Mouse (Mus musculus): ENCODE data around the gene Aco2. TPM values are rescaled to one million over a fixed set of nuclear protein-coding genes. Genes with fewer than 3 reads are reported as not detected.

The Aco2 gene
- polyA plus RNA-seq, 1 experiment from 2014 or later: 200 TPM

DNA sequence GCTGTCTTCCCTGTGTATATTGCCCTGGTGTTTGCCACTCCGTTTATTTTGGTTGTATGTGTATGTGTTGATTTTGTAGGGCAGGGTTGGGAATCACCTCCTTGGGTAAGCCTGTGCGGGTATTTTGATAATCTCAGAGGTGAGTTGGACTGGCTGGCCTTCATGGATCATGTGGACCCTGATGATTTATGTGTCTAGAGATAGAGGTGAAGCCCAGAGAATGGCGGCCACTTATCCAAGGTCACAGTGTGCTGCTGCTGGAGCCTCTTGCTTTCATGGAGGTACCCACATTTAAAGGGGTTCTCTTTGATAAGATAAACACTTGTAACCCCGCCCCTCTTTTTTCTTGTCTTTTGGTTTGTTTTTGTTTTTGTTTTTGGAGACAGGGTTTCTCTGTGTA, 67.7 kb downstream of the Aco2 start:
- ATAC-seq (ENCODE audit: insufficient read depth, low FRiP score, low TSS enrichment) (no peak), DNase-seq (ENCODE audit: low spot score) (no peak)
- no peaks in the 10 kb centered on the region for H3K36me3 ChIP-seq (ENCODE audit: control insufficient read depth, insufficient read depth, low read length)
- H3K9ac ChIP-seq (ENCODE audit: low read length): no peak overlapping the region
- H3K9me3 ChIP-seq (ENCODE audit: control insufficient read depth, low read length): no peaks in the 10 kb centered on the region
- H3K4me1 ChIP-seq (ENCODE audit: control insufficient read depth, insufficient read depth, low read length): peaks cover 19% of the 10 kb centered on the region
- no peak overlapping the region for H3K27ac ChIP-seq (ENCODE audit: low read depth, low read length)
- H3K27me3 ChIP-seq (ENCODE audit: control insufficient read depth, insufficient read depth, low read length): no peaks in the 10 kb centered on the region
- no peak overlapping the region for H3K4me2 ChIP-seq (ENCODE audit: low read depth)
- H3K4me3 ChIP-seq (ENCODE audit: low read depth, low read length): no peak overlapping the region
- WGBS: 88% methylated on average over 4 of the region's 4 CpGs

DNA sequence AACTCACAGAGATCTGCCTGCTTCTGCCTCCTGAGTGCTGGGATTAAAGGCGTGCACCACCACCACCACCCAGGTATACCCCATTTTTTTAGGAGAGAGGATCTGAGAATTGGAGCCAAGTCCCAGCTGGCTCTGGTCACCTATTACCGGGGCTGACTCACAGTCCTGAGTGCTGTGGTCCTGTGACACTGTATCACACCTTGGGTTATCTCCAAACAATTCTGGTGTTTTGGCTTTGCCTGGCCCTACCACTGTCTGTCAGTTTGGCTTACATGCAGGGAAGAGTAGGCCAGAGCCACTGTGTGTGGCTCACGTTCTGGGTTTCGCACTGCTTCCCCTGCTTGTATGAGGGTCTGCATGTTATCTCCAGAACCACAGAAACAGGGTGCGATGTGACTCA, 68.1 kb downstream of the Aco2 start:
- H3K27me3 ChIP-seq (ENCODE audit: control insufficient read depth, insufficient read depth, low read length): no peaks in the 10 kb centered on the region
- H3K4me2 ChIP-seq (ENCODE audit: low read depth): no peak overlapping the region
- H3K27ac ChIP-seq (ENCODE audit: low read depth, low read length): no peak overlapping the region
- no peak for DNase-seq (ENCODE audit: low spot score)
- H3K4me3 ChIP-seq (ENCODE audit: low read depth, low read length): no peak overlapping the region
- H3K9me3 ChIP-seq (ENCODE audit: control insufficient read depth, low read length): no peaks in the 10 kb centered on the region
- peaks cover 19% of the 10 kb centered on the region for H3K4me1 ChIP-seq (ENCODE audit: control insufficient read depth, insufficient read depth, low read length)
- WGBS: 90% methylated on average over 5 of the region's 5 CpGs
- no peaks in the 10 kb centered on the region for H3K36me3 ChIP-seq (ENCODE audit: control insufficient read depth, insufficient read depth, low read length)
- no peak for ATAC-seq (ENCODE audit: insufficient read depth, low FRiP score, low TSS enrichment)
- H3K9ac ChIP-seq (ENCODE audit: low read length): no peak overlapping the region

DNA sequence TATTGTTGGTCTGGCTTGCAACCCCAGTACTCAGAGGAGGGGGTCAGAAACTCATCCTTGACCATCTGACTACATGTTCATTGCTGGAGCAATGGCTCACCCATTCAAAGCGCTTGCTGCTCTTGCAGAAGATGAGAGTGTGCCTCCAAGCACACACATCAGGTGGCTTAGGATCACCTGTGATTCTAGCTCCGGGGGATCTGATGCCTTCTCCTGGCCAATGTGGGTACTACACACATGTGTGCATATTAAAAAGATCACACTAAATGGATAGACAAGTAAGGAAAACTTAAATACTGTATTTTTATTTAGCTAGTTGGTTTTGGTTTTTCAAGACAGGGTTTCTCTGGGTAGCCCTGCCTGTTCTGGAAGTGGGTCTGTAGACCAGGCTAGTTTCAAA, 68.9 kb downstream of the Aco2 start:
- no peaks in the 10 kb centered on the region for H3K36me3 ChIP-seq (ENCODE audit: control insufficient read depth, insufficient read depth, low read length)
- H3K4me1 ChIP-seq (ENCODE audit: control insufficient read depth, insufficient read depth, low read length): peaks cover 19% of the 10 kb centered on the region
- WGBS: 93% methylated on average over 2 of the region's 2 CpGs
- no peak overlapping the region for H3K4me3 ChIP-seq (ENCODE audit: low read depth, low read length)
- no peak overlapping the region for H3K4me2 ChIP-seq (ENCODE audit: low read depth)
- H3K27ac ChIP-seq (ENCODE audit: low read depth, low read length): no peak overlapping the region
- H3K27me3 ChIP-seq (ENCODE audit: control insufficient read depth, insufficient read depth, low read length): no peaks in the 10 kb centered on the region
- no peak overlapping the region for H3K9ac ChIP-seq (ENCODE audit: low read length)
- no peaks in the 10 kb centered on the region for H3K9me3 ChIP-seq (ENCODE audit: control insufficient read depth, low read length)
- DNase-seq (ENCODE audit: low spot score) (no peak), ATAC-seq (ENCODE audit: insufficient read depth, low FRiP score, low TSS enrichment) (no peak)

DNA sequence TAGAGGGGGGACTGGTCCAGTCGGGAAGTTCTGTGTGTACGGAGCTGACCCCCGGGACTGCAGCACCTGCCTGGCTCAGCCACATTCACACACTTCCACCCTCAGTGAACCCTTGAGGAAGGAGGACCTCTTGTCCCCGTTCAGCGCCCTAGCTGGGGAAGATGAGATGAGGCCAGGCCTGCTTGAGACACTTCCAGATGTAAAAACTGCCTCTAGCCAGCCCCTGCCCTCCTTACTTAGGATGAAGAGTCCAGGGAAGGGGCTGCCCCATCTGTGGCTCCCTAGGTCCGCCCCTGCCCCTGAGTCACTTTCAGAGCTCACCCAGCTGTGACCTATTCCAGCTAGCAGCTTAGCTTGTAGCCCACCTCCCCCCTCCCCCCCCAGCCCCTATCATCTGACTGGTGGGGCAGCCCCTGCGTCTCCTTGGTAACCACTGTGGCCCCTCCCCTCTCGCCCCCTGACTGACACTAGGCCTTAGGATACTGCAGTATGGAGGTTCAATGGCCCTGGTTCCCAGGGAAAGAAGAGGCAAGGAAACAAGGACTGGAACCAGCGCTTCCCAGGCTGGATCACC, 71.2 kb downstream of the Aco2 start:
- ATAC-seq (ENCODE audit: insufficient read depth, low FRiP score, low TSS enrichment) (peak; percentile 73; the same call in 1 of the 2 replicates), DNase-seq (ENCODE audit: low spot score) (peak; percentile 79)
- 10% methylated on average over 9 of the region's 9 CpGs for WGBS
- no peaks in the 10 kb centered on the region for H3K9me3 ChIP-seq (ENCODE audit: control insufficient read depth, low read length)
- H3K36me3 ChIP-seq (ENCODE audit: control insufficient read depth, insufficient read depth, low read length): no peaks in the 10 kb centered on the region
- no peak overlapping the region; the same call in 1 of the 2 replicates for H3K9ac ChIP-seq (ENCODE audit: low read length)
- 0 out of 2 replicates have a peak overlapping the region, but pooled peaks have one; percentile 12 for H3K4me2 ChIP-seq (ENCODE audit: low read depth)
- peak overlapping the region; percentile 78; the same call in 1 of the 2 replicates for H3K27ac ChIP-seq (ENCODE audit: low read depth, low read length)
- H3K27me3 ChIP-seq (ENCODE audit: control insufficient read depth, insufficient read depth, low read length): no peaks in the 10 kb centered on the region
- H3K4me3 ChIP-seq (ENCODE audit: low read depth, low read length): no peak overlapping the region
- H3K4me1 ChIP-seq (ENCODE audit: control insufficient read depth, insufficient read depth, low read length): peaks cover 7% of the 10 kb centered on the region; the same call in 1 of the 2 replicates

DNA sequence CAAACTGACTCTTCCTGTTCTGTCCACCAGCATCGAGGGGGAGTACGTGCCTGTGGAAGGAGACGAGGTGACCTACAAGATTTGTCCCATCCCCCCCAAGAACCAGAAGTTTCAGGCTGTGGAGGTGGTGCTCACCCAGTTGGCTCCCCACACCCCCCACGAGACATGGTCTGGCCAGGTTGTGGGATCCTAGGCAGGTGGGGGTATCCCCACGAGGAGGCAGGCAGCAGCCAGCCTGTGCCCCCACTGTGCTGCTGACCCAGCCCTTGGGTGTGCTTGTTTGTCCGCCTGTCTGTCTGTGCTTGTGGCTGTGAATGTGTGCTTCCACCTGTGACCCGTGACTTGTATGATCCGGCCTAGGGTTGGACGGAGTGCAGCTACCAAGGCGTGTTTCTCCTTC, 77.0 kb downstream of the Aco2 start:
- Histone ChIP-seq H3K36me3 (ENCODE audit: control insufficient read depth, insufficient read depth, low read length) (no peaks in the 10 kb centered on the region), H3K4me2 (ENCODE audit: low read depth) (no peak overlapping the region), H3K4me1 (ENCODE audit: control insufficient read depth, insufficient read depth, low read length) (no peaks in the 10 kb centered on the region), H3K27ac (ENCODE audit: low read depth, low read length) (no peak overlapping the region), H3K27me3 (ENCODE audit: control insufficient read depth, insufficient read depth, low read length) (no peaks in the 10 kb centered on the region), H3K4me3 (ENCODE audit: low read depth, low read length) (no peak overlapping the region), H3K9ac (ENCODE audit: low read length) (no peak overlapping the region; the same call in 1 of the 2 replicates), H3K9me3 (ENCODE audit: control insufficient read depth, low read length) (no peaks in the 10 kb centered on the region)
- DNase-seq (ENCODE audit: low spot score): no peak
- 88% methylated on average over 10 of the region's 10 CpGs for WGBS
- ATAC-seq (ENCODE audit: insufficient read depth, low FRiP score, low TSS enrichment): no peak

DNA sequence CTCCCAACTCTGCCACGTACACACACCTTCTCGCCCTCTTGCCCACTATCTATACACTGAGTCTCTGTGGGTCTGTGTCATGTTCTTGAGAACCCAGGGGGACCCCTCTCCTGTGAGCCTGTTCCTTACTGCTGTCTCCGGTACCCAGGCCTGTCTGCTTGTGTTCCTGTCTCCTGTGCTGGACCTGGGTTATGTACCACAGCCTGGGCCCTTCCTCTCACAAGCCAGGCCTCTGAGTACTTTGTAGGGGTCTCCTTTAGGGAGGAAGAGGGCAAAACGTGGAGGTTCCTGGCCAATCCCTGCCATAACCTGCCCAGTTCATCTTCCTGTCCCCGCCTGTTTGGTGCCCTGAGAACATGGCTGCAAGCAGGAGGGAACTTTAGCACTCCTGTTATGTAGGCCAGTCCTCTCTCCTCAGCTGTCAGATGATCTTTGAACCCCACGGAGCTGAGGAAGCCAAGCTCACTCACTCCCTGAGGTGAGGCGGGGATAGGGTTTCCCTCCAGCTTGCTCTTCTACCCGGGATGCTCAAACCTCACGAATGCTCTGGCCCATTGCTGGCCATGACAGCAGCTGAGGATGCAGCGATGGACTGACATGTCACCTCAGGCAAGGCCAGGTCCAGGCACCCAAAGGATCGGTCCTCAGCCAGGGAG, 77.5 kb downstream of the Aco2 start:
- Histone ChIP-seq H3K36me3 (ENCODE audit: control insufficient read depth, insufficient read depth, low read length) (no peaks in the 10 kb centered on the region), H3K9me3 (ENCODE audit: control insufficient read depth, low read length) (no peaks in the 10 kb centered on the region), H3K4me1 (ENCODE audit: control insufficient read depth, insufficient read depth, low read length) (no peaks in the 10 kb centered on the region), H3K4me2 (ENCODE audit: low read depth) (no peak overlapping the region), H3K4me3 (ENCODE audit: low read depth, low read length) (no peak overlapping the region), H3K27ac (ENCODE audit: low read depth, low read length) (no peak overlapping the region), H3K27me3 (ENCODE audit: control insufficient read depth, insufficient read depth, low read length) (no peaks in the 10 kb centered on the region), H3K9ac (ENCODE audit: low read length) (no peak overlapping the region)
- WGBS: 71% methylated on average over 11 of the region's 11 CpGs
- ATAC-seq (ENCODE audit: insufficient read depth, low FRiP score, low TSS enrichment): no peak
- DNase-seq (ENCODE audit: low spot score): no peak

DNA sequence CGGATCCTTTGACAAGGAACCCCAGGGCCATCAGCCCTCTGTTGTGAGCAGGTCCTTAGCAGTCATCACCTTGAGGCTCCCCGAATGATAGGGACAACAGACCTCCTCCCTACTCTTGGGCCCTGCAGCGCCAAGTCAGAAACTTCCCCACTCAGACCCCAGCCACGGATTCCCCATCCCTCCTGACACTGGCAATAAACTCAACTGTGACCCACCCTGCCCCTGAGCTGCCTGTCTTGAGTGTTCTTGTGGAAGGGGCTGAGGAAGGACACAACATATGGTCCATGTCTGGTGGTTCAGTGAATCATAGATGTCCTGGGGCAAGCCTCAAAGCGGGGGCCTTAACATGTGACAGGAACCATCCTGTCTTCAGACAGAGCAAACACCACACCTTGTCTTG, 78.6 kb downstream of the Aco2 start:
- WGBS: 84% methylated on average over 5 of the region's 5 CpGs
- no peak for DNase-seq (ENCODE audit: low spot score)
- no peaks in the 10 kb centered on the region; the same call in 1 of the 2 replicates for H3K36me3 ChIP-seq (ENCODE audit: control insufficient read depth, insufficient read depth, low read length)

DNA sequence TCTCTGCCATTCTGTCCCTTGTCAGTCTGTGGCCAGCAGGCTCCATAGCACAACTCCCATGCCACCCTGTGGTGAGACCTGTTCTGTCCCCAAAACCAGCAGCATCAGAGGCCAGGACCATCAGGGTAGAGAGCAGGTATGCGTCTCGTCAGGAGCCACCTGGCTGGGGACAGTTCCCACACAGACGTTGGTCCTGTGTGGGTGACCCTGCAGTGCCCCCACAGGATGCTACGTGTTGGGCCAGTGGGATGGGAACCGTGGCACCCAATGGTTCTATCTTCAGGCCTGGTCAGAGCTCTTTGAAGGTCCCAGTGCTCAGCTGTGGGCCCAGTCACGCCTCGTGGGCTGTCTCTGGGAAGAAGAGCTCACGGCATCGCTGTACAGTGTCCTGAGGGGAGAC, 79.0 kb downstream of the Aco2 start:
- H3K4me3 ChIP-seq (ENCODE audit: low read depth, low read length): no peak overlapping the region
- H3K27me3 ChIP-seq (ENCODE audit: control insufficient read depth, insufficient read depth, low read length): no peaks in the 10 kb centered on the region
- no peaks in the 10 kb centered on the region for H3K9me3 ChIP-seq (ENCODE audit: control insufficient read depth, low read length)
- H3K4me2 ChIP-seq (ENCODE audit: low read depth): no peak overlapping the region
- H3K27ac ChIP-seq (ENCODE audit: low read depth, low read length): no peak overlapping the region
- no peaks in the 10 kb centered on the region; the same call in 1 of the 2 replicates for H3K36me3 ChIP-seq (ENCODE audit: control insufficient read depth, insufficient read depth, low read length)
- WGBS: 90% methylated on average over 9 of the region's 9 CpGs
- no peak overlapping the region for H3K9ac ChIP-seq (ENCODE audit: low read length)
- H3K4me1 ChIP-seq (ENCODE audit: control insufficient read depth, insufficient read depth, low read length): no peaks in the 10 kb centered on the region
- DNase-seq (ENCODE audit: low spot score) (no peak), ATAC-seq (ENCODE audit: insufficient read depth, low FRiP score, low TSS enrichment) (no peak)

More for the DNA sequence above, 78.6 kb downstream of the Aco2 start:
- no peak for ATAC-seq (ENCODE audit: insufficient read depth, low FRiP score, low TSS enrichment)
- H3K27me3 ChIP-seq (ENCODE audit: control insufficient read depth, insufficient read depth, low read length): no peaks in the 10 kb centered on the region
- no peak overlapping the region for H3K27ac ChIP-seq (ENCODE audit: low read depth, low read length)
- H3K4me2 ChIP-seq (ENCODE audit: low read depth): no peak overlapping the region
- no peaks in the 10 kb centered on the region for H3K9me3 ChIP-seq (ENCODE audit: control insufficient read depth, low read length)
- H3K4me1 ChIP-seq (ENCODE audit: control insufficient read depth, insufficient read depth, low read length): no peaks in the 10 kb centered on the region
- no peak overlapping the region for H3K4me3 ChIP-seq (ENCODE audit: low read depth, low read length)
- H3K9ac ChIP-seq (ENCODE audit: low read length): no peak overlapping the region

DNA sequence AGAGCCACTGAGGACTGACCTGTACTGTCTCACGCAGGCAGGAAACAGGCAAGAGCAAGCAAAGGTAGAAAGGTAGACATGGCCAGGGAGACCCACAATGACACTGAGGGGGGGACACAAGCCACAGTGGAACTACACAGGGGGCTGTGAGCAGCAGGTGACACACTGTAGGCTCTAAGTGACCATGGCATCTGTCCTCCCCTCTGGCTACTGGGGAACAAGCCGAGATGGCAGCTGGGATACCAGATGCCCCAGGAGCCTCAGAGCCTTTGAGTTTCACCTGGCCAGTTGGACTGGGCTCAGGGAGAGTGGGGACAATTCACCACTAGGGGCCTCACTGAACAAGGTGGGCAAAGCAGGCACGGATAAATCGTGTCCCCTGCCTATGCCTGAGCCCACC, 80.2 kb downstream of the Aco2 start:
- Histone ChIP-seq H3K27me3 (ENCODE audit: control insufficient read depth, insufficient read depth, low read length) (no peaks in the 10 kb centered on the region), H3K9me3 (ENCODE audit: control insufficient read depth, low read length) (no peaks in the 10 kb centered on the region), H3K9ac (ENCODE audit: low read length) (no peak overlapping the region), H3K4me3 (ENCODE audit: low read depth, low read length) (no peak overlapping the region), H3K36me3 (ENCODE audit: control insufficient read depth, insufficient read depth, low read length) (no peaks in the 10 kb centered on the region; the same call in 1 of the 2 replicates), H3K4me1 (ENCODE audit: control insufficient read depth, insufficient read depth, low read length) (no peaks in the 10 kb centered on the region), H3K4me2 (ENCODE audit: low read depth) (no peak overlapping the region), H3K27ac (ENCODE audit: low read depth, low read length) (no peak overlapping the region)
- DNase-seq (ENCODE audit: low spot score) (no peak), ATAC-seq (ENCODE audit: insufficient read depth, low FRiP score, low TSS enrichment) (no peak)
- 79% methylated on average over 4 of the region's 4 CpGs for WGBS
